Mouse (Mus musculus): ENCODE measurements around the gene Pycr1.

The Pycr1 gene

DNA sequence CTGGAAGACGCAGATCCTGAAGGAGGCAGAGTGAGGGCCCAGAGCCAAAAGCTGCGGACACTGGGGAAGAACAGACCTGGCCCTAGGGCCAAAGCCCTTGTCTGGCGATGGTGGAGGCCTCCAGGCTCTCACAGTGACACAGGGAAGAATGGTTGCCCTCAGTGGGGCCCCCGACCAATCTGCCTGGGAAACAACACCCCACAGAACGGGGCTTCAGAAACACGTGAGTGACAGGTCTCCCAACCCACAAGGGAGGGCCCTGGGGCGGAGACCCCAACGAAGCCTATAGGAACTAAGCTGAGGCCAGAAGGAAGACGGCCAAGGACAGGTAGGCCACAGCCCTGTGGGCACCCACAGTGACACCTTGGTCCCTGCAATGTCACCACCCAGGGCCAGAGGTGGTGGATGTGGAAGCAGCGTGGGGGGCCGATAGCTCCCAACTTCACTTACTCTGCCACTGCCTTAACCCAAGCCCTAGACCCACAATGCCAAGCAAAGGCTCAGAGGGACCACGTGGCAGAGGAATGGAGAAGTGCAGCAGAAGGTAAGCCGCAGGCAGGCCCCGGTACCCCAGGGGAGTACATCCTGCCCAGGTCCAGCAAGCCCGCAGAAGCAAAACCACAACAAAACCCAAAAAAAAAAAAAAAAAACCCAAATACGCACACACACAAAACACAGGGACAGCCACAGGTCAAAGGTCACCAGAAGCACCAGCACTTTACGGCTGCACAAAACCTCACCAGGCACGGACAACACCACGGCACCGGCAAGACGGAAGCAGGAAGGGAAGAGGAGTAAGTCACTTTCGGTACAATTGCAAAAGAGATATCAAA is 15.9 kb downstream of the Pycr1 start:
- DNase-seq (ENCODE audit: extremely low spot score, low spot score): no peak

DNA sequence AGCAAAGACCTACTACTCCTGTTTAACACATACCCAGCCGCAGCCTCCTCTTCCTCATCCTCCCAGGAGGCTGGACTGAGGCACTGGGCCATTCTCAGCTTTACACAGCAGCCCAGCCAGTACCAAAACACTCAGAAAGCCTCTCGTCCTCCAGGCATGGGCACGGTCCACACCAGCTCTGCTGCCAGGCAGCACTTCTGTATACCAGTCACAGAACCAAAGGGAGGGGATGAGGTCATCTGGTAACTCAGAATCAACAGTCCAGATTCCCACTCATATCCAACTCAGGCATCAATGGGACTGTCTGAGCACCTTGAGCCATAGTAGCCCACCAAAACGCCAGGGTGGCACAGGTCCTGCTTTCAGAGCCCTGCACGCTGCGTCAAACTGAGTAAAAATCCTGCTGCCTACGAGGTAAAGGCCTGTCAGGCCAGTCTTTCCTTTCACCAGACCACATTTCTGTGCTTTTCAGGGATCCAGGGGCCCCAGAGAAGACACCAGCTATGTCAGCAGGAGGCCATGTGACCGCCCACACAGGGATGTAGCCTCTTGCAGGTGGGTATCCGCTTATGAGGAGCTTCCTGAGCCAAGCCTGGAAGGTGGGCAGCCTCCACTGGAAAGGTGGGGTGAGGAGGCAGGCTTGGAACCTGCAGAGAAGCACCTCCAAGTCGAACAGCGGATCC is 16.6 kb downstream of the Pycr1 start:
- DNase-seq (ENCODE audit: extremely low spot score, low spot score): no peak

- DNase-seq (ENCODE audit: extremely low spot score, low spot score): no peak
Observed at GRCm38 (mm10) chr11:120625152-120625775, 18.3 kb downstream of the Pycr1 start, which contains the start of gene Sirt7. TSS of gene Sirt7 (minus strand) at chr11:120625240.

- peak; percentile 84 for DNase-seq (ENCODE audit: extremely low spot score, low spot score)
Observed at GRCm38 (mm10) chr11:120624680-120625111, 18.9 kb downstream of the Pycr1 start.

DNA sequence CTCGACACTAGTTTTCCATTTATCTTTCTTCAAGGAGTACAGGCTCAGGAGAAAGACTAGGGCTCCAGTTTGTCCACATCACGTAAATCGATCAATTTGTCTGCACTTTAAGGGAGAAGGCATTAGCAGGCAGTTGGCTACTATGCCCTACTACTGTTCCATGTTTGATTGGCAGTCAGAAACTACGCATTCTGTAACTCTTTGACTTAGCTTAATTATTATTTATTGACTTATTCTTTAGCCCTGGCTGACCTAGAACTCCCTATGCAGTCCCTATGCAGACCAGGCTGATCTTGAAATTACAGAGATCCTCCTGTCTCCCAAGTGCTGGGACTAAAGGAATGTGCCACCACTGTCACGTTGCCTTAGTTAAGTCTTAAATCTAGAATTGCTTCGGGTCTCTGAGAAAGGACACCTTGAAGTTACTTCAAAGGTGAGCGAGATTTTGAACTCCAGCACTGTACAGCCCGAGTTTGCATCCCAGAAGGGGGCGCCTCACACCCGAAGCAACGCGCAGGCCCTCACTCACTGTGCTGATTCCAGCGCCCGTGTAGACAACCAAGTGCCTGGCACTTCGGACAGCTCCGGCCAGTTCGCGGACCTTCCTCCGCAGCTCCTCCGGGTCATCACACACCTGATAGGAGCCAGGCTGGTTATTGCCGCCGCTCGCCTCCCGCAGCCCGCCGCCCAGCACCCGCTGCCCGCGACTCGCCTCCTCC is 19.4 kb downstream of the Pycr1 start:
- DNase-seq (ENCODE audit: extremely low spot score, low spot score): peak; percentile 62

DNA sequence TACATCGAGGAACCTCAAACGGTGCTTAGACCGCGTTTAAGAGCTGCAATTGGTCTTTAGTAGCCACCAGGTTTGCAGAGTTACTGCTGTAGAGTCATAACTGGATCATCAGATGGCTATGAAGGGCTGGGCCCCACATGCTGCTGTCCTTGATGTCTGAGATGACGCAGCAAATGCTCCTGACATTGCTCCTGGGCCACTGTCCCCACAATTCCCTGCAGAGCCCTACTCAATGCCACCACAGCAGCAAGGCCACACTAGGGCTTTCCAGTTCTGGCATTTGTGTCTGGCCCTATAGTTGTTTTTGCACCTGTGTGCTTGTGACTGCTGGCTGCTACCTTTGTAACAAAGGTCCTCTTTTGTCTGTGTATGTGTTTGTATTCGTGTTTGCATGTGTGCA is 20.8 kb downstream of the Pycr1 start:
- DNase-seq (ENCODE audit: extremely low spot score, low spot score): no peak

GRCm38 (mm10) chr11:120620195-120620594 is 23.4 kb downstream of the Pycr1 start:
- DNase-seq (ENCODE audit: extremely low spot score, low spot score): no peak

GRCm38 (mm10) chr11:120618619-120619535 is 24.7 kb downstream of the Pycr1 start:
- no peak for DNase-seq (ENCODE audit: extremely low spot score, low spot score)

DNA sequence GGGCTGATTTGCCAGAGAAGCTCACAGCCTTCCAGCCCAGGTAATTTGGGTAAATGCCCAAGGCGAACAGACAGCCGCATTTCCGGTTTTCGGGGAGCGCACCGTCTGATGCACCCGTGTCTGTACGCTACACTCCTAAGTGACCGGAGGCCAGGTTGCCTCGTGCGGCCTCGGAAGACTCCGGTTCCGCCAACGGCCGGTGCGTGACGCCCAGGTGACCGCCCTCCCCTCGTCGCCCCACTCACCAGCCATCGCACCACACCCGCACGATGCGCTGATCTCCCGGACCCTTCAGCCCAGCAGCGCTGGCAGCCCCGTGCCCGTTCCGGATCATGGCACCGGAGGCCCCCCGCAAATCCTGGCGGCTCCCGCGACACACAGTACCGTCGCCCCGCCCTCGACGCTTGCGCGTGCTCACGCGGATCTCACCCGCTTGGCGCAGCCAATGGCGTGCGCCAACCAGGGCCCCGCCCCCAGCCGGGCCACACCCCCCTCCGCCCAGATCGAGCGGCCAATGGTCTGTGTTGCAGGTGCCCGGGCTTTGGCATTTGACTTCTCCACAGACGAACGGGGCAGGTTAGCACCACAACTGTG is 26.0 kb downstream of the Pycr1 start, which contains the start of gene Pcyt2:
Pcyt2 (minus strand) TSS at position 418 of the 594 bp plus-strand sequence.
- peak; percentile 87 for DNase-seq (ENCODE audit: extremely low spot score, low spot score)

DNA sequence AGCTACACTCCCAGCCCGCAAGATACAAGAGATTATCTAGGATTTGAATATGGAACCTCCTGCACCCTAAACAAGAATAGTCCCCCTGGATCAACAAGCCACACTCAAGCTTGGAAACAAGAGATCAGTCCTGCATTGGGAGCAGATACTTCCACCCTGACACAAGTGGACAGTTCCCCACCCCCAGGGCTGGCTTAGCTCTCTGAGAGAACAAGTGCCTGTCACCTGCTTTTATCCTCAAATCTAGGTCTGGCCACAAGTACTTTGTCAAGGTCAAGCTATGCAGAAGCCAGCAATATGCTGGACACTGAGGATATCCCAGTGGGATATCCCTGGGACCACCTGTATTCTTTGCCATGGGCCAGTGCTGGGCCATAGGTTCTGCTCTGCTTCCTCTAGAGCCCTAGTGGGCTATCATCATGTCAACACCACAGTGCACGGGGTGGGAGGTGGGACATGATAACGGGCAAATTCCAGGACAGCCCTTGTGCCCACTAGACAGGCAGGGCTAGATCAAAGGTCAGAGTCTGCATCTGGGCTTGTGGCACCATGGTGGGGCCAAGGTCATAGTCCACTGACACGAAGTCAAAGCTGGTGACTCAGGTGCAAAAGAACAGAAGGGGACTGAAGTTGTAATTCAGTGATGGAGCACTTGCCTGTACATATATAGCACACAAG is 26.8 kb downstream of the Pycr1 start:
- no peak for DNase-seq (ENCODE audit: extremely low spot score, low spot score)

- DNase-seq (ENCODE audit: extremely low spot score, low spot score): no peak
Observed at GRCm38 (mm10) chr11:120615606-120616203, 27.9 kb downstream of the Pycr1 start.

DNA sequence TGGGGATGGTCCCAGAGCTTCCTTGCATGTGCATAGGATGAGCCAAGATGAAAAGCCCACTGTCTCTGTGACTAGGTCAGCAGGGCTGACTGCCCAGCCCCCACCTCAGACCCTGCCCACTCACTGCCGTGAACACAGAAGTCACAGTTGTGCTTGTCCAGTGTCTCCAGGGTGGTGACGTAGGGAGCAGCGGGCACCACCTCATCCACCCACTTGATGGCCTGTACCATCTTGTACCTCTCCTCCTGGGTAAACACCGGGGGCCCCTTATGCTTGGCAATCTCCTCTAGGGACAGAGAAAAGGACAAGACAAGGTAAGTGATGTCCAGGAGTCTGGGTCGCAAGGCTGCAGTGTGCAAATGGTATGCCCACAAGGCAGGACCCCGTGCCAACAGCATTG is 28.4 kb downstream of the Pycr1 start:
- DNase-seq (ENCODE audit: extremely low spot score, low spot score): no peak

DNA sequence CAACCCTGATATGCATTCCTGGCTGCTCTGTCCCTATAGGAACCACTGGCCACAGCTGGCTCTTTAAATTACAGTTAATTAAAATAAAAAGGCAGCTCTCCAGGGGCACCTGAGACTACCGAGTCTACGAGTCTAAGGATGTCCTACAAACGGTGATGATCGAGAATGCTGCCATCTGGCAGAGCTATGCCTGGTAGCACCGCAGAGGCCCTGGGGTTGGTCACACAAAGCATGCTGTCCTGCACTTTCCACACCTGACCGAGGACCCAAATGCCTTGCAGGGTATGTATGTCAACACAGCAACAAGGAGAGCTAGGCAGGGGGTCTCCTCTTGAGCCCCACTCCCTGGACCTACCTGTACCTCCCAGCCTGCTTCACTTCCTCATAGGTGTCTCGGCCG is 29.6 kb downstream of the Pycr1 start:
- DNase-seq (ENCODE audit: extremely low spot score, low spot score): no peak

- no peak for DNase-seq (ENCODE audit: extremely low spot score, low spot score)
Observed at GRCm38 (mm10) chr11:120613481-120613972, 30.0 kb downstream of the Pycr1 start.

DNA sequence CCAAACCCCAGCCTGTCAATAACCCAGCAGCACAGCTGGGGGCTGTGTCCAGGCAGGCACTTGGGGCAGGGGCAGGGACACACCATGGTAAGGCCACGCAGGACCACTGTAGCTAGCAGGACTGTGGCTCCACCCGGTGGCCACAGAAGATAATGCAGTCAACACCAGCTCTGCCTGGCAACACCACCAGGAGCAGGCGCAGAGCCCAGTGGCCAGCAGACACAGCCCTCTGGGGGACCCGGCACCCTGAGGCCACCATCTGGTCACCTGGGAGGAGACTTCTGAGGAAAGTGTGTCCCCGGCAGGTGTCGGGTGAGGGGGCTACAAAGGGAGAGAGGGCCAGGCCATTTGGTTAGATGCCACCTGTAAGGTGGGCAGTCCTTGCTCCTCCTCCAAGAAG is 30.8 kb downstream of the Pycr1 start:
- DNase-seq (ENCODE audit: extremely low spot score, low spot score): peak; percentile 76

- no peak for DNase-seq (ENCODE audit: extremely low spot score, low spot score)
Observed at GRCm38 (mm10) chr11:120610477-120611046, 33.0 kb downstream of the Pycr1 start.

DNA sequence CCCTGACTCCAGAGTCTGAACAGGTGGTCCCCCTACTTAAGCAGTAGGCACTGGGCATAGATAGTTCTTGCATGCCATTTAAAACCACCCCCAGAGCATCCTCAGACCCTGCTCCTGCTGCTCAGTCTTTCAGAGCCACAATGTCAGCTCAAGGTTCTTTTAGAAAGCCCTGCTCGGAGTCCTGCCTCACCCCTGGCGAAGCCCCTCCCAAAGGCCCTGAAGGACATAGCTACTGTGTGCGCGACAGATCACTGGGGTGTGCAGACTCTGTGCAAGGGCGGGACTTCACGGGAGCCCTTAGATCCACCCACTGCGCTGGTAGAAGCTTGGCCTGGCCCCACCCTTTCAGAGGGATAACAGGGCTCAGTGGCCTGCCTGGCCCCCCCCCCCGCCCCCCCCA is 34.3 kb downstream of the Pycr1 start:
- no peak for DNase-seq (ENCODE audit: extremely low spot score, low spot score)

DNA sequence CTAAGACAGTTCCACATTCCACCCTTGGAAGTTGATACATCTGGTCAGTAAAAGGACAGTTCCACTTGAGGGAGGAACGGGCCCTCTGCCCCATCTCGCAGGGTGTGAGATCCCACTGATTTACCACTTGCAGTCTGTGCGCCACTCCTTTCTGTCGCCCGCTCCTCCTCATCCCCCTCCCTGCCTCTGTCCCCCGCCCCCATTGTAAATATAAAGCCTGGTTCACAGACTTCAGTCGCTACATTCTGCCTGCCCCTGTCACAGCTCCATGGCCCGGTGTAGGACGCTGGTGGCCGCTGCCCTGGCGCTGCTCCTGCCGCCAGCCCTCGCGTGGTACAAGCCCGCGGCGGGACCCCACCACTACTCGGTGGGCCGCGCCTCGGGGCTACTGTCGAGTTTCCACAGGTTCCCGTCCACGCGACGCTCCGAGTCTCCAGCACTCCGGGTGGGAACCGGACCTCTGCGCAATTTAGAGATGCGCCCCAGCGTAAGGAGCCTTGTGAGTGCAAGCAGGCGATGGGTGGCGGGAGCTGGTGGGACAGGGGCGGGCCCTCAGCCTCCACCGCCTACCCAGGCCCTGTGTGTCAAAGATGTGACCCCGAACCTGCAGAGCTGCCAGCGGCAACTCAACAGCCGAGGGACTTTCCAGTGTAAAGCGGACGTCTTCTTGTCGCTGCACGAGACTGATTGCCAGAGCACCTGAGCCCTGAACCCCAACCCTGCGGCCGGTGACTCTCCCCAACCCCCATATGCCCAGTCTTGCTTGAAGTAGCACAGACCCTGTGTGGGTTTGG is 35.1 kb downstream of the Pycr1 start, which contains the start of gene Npb:
Npb (plus strand) TSS at position 237 of the 794 bp plus-strand sequence.
- DNase-seq (ENCODE audit: extremely low spot score, low spot score): peak; percentile 41

All from neural tube, embryonic 10.5 days (tissue).